Mouse (Mus musculus) testis, adult 2 months (tissue): ENCODE results near the gene Krt90. TPM values are rescaled to one million over a fixed set of nuclear protein-coding genes. Genes with fewer than 3 reads are reported as not detected.

Experiments
- H3K27ac ChIP-seq: fragments of 200-500 bp; 2 replicates; pipeline ENCODE4 v1.5.1; 2012; ENCODE audit warnings: low read depth, low read length; ENCODE audit not compliant: control insufficient read depth, insufficient read depth
- H3K27me3 ChIP-seq: fragments of 200-500 bp; 2 replicates; pipeline ENCODE4 v1.6.1; 2012; ENCODE audit warnings: mild to moderate bottlenecking, low read length, moderate library complexity; ENCODE audit not compliant: control insufficient read depth, insufficient read depth
- H3K36me3 ChIP-seq: fragments of 200-500 bp; 2 replicates; pipeline ENCODE4 v1.6.1; 2012; ENCODE audit warnings: mild to moderate bottlenecking, low read length; ENCODE audit not compliant: control insufficient read depth, insufficient read depth
- H3K4me1 ChIP-seq: fragments of 200-500 bp; 2 replicates; pipeline ENCODE4 v1.6.1; 2012; ENCODE audit warnings: low read length; ENCODE audit not compliant: control insufficient read depth, insufficient read depth
- H3K4me3 ChIP-seq: fragments of 200-500 bp; 2 replicates; pipeline ENCODE4 v1.5.1; 2012; ENCODE audit warnings: low read depth, mild to moderate bottlenecking, low read length, moderate library complexity, mixed read lengths; ENCODE audit not compliant: control insufficient read depth
- CTCF ChIP-seq: fragments of 200-500 bp; IDR thresholded peaks from 2 replicates; pipeline ENCODE4 v1.5.1; 2012; ENCODE audit warnings: low read depth, mild to moderate bottlenecking, inconsistent platforms, low read length, moderate library complexity; ENCODE audit not compliant: control insufficient read depth, insufficient read depth, insufficient replicate concordance
- POLR2A ChIP-seq: fragments of 200-500 bp; IDR thresholded peaks from 2 replicates; pipeline ENCODE4 v1.6.1; 2012; ENCODE audit warnings: low read depth, mild to moderate bottlenecking, inconsistent platforms, low read length, moderate library complexity; ENCODE audit not compliant: control insufficient read depth
- polyA plus RNA-seq: library from polyadenylated mRNA; depleted of rRNA; stranded (reverse); fragments of >200 nt; gene quantifications from 2 replicates; pipeline ENCODE4 v1.2.3, GENCODE M21; 2012

The Krt90 gene
- polyA plus RNA-seq, 1 experiment = not detected

DNA sequence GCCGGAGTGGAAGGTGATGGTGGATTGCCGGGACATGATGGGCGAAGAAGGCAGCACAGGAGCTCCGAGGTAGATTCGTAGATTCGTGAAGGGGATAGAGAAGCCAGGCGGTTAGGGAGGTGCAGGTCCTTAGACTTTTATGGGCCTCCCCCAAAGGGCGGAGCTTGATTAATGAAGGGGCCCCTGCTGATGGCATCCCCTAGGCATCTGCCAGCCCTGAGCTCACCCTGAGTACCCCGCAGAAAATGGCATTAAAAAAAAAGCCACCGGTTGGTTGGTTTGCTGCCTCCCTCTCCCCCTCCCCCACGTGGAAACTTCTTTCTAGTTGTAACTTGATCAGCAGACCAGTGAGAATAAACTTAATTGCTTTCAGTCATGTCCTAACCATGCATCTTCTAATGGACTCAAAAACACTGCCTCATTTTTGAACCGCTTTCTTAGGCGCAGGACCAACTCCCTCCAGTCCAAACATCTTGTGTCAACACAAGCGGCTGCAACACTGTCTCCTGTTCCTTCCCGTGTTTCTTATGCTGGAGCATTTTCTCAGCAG, 11.1 kb upstream of the Krt90 start, which contains the start of gene Krt75:
Gene Krt75 (minus strand): TSS at position 109 of the 550 bp plus-strand sequence.
- Histone ChIP-seq H3K4me3 (no peak within 1 kb of the TSS), H3K4me1 (peaks cover 2% of the 10 kb centered on the region), H3K36me3 (no peaks in the 10 kb centered on the region), H3K27ac (no peak within 1 kb of the TSS), H3K27me3 (no peaks in the 10 kb centered on the region)
- TF ChIP-seq POLR2A (no peak), CTCF (no peak)

DNA sequence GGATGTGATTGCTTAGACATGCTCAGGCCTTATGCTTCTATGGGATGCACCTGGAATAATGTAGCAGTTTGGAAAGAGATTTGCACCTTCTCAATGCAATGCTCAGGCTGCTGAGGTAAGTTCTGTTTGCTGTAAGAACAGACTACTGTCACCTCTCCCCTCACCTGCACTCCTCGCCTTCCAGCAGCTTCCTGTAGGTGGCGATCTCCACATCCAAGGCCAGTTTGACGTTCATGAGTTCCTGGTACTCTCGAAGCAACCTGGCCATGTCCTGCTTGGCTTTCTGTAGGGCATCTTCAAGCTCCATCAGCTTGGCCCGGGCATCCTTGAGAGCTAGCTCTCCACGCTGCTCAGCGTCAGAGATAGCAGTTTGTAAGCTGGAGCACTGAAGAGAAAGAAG, 5.0 kb upstream of the Krt90 start:
- no peaks in the 10 kb centered on the region for H3K4me1 ChIP-seq
- no peak overlapping the region for H3K4me3 ChIP-seq
- no peaks in the 10 kb centered on the region for H3K36me3 ChIP-seq
- no peak for TF ChIP-seq POLR2A
- TF ChIP-seq CTCF = peak; percentile 49; the same call in 1 of the 2 replicates
- no peaks in the 10 kb centered on the region for H3K27me3 ChIP-seq
- H3K27ac ChIP-seq = no peak overlapping the region

DNA sequence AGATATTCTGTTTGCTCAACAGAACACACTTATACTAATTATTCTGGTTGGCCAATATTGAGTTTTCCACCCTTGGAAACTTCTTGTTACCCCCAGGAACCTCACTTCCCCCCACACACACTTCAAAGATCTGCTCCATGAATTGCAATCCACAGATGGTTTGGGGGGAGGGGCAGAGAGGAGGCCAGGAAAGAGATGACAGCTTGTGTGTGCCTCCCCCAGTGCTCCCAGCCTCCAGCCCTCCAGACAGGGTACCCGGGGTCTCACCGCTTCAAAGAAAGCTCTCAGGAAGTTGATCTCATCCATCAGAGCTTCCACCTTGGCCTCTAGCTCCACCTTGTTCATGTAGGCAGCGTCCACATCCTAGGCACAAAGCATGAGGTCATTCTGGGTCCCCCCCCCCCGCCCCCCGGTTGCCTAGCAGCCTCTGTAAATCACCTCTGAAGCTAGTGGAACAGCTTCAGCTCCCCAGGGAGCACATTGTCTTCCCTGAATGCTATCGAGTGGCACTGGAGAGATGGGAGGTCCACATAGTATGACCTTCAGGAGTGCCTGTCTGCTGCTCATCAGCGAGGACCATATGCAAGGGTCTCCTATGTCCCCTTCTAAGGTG, 4.6 kb downstream of the Krt90 start:
- Histone ChIP-seq H3K36me3 (no peaks in the 10 kb centered on the region), H3K4me3 (no peak overlapping the region), H3K27me3 (no peaks in the 10 kb centered on the region), H3K4me1 (no peaks in the 10 kb centered on the region), H3K27ac (no peak overlapping the region)
- no peak for TF ChIP-seq POLR2A
- no peak for TF ChIP-seq CTCF

DNA sequence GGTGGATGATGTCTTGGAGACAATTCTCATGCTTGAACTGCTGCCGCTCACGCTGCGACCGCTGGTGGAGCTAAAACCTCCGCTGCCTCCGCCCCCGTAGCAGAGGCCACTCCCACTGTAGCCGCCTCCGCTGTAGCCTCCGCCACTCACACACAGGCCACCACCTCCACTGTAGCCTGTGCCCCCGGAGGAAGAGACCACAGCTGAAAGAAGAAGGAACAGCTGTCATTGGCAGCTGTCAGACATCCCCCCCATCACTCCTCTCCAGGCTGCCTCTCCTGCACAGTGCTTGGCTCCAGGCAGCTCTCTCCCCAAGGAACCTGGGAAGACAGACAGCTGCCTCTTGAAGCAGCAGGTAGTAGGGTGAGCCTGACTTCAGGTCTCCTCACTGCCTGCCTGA, 9.6 kb downstream of the Krt90 start:
- TF ChIP-seq CTCF = no peak
- TF ChIP-seq POLR2A = no peak
- Histone ChIP-seq H3K27ac (no peak overlapping the region), H3K36me3 (no peaks in the 10 kb centered on the region), H3K4me1 (no peaks in the 10 kb centered on the region), H3K27me3 (no peaks in the 10 kb centered on the region), H3K4me3 (no peak overlapping the region)

GRCm38 (mm10) chr15:101552188-101552587, 10.6 kb downstream of the Krt90 start:
- no peak overlapping the region for H3K27ac ChIP-seq
- no peaks in the 10 kb centered on the region for H3K4me1 ChIP-seq
- no peaks in the 10 kb centered on the region for H3K36me3 ChIP-seq
- no peak for TF ChIP-seq POLR2A
- TF ChIP-seq CTCF = no peak
- H3K27me3 ChIP-seq = no peaks in the 10 kb centered on the region
- no peak overlapping the region for H3K4me3 ChIP-seq

DNA sequence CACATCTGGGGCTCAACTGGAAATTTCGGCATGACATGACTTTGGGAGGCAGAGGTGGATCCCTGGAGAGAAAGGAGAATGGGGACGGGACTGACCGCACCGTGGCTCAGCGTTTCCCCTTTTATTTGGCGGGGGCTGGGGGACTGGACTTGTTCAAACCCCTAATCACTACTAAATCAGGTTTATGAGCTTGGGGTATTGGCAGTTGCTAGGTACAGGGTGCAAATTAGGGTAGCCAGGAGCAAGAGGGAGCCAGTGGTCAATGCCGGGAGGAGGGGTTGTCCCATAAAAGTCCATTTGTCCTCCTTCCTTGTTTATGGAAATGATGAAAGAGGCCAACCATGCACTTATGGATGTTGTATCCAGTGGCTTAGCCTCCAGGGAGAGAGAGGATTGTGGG, 12.2 kb downstream of the Krt90 start, which contains the start of gene Krt82:
Gene Krt82 (minus strand): TSS at position 101 of the 400 bp plus-strand sequence.
- Histone ChIP-seq H3K4me1 (no peaks in the 10 kb centered on the region), H3K27ac (no peak within 1 kb of the TSS), H3K36me3 (no peaks in the 10 kb centered on the region), H3K4me3 (no peak within 1 kb of the TSS), H3K27me3 (no peaks in the 10 kb centered on the region)
- TF ChIP-seq POLR2A (no peak), CTCF (no peak)

DNA sequence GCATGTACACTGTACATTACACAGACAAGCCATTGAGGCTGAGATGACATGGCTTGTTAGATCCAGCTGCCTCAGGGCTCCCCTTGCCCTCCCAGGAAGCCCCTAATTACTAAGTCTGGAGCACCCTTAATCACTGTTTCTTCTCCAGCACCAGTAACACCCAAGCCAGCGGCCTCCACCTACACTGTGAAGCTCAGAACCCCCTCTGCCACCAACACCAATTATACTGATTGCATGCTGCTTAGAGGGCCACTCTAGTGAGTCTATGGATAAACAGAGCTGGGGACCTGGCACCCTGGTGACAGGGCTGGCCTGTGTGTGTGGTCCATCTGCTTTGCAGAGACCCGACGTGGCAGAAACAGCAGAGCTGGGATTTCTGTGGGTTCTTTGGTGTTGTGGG, 18.3 kb downstream of the Krt90 start:
- no peak for TF ChIP-seq CTCF
- Histone ChIP-seq H3K36me3 (no peaks in the 10 kb centered on the region), H3K4me1 (no peaks in the 10 kb centered on the region), H3K27me3 (no peaks in the 10 kb centered on the region), H3K4me3 (no peak overlapping the region), H3K27ac (no peak overlapping the region)
